Mouse (Mus musculus): ENCODE measurements at regions not wholly inside any gene's neighbourhood (a gene's known extent, or its start where the extent isn't known, plus 50 kb on each side); places are given as distances from the start of the nearest gene placed in this dataset.
A peak's percentile ranks its signal among the peaks of the same experiment; 100 is the strongest.

- no peak for DNase-seq (ENCODE audit: low spot score in 2 of 2)
These were observed 274.8 kb upstream of the Map3k7 start for GRCm38 (mm10) chr4:31689083-31689482.

GRCm38 (mm10) chr4:31697769-31698505, 266.0 kb upstream of the Map3k7 start:
- no peak for DNase-seq (ENCODE audit: low spot score in 2 of 2)

- DNase-seq (ENCODE audit: low spot score in 2 of 2), result no peak
These were observed 265.5 kb upstream of the Map3k7 start for GRCm38 (mm10) chr4:31698506-31698782.

GRCm38 (mm10) chr4:31699296-31699695, 264.6 kb upstream of the Map3k7 start:
- no peak for DNase-seq (ENCODE audit: low spot score in 2 of 2)

GRCm38 (mm10) chr4:31714054-31714651, 249.7 kb upstream of the Map3k7 start:
- DNase-seq (ENCODE audit: low spot score in 2 of 2), result no peak

- peak in 1 of 2 experiments; percentile 32 for DNase-seq (ENCODE audit: low spot score in 2 of 2)
These were observed 240.4 kb upstream of the Map3k7 start for GRCm38 (mm10) chr4:31723501-31723900.

GRCm38 (mm10) chr4:31724400-31724799, 239.5 kb upstream of the Map3k7 start:
- DNase-seq (ENCODE audit: low spot score in 2 of 2), result no peak

- DNase-seq (ENCODE audit: low spot score in 2 of 2), result no peak
These were observed 236.3 kb upstream of the Map3k7 start for GRCm38 (mm10) chr4:31727498-31728148.

GRCm38 (mm10) chr4:31728149-31728516, 235.8 kb upstream of the Map3k7 start:
- DNase-seq (ENCODE audit: low spot score in 2 of 2), result no peak

GRCm38 (mm10) chr4:31743776-31744175, 220.1 kb upstream of the Map3k7 start:
- no peak for DNase-seq (ENCODE audit: low spot score in 2 of 2)

- DNase-seq (ENCODE audit: low spot score in 2 of 2), result no peak
These were observed 219.5 kb upstream of the Map3k7 start for GRCm38 (mm10) chr4:31744431-31744830.

GRCm38 (mm10) chr4:31753677-31754312, 210.1 kb upstream of the Map3k7 start:
- no peak for DNase-seq (ENCODE audit: low spot score in 2 of 2)

GRCm38 (mm10) chr4:31757126-31757525, 206.8 kb upstream of the Map3k7 start:
- DNase-seq (ENCODE audit: low spot score in 2 of 2), result no peak

GRCm38 (mm10) chr4:31760116-31760515, 203.8 kb upstream of the Map3k7 start:
- no peak for DNase-seq (ENCODE audit: low spot score in 2 of 2)

- no peak for DNase-seq (ENCODE audit: low spot score in 2 of 2)
These were observed 201.7 kb upstream of the Map3k7 start for GRCm38 (mm10) chr4:31762199-31762598.

- DNase-seq (ENCODE audit: low spot score in 2 of 2), result no peak
These were observed 195.8 kb upstream of the Map3k7 start for GRCm38 (mm10) chr4:31768026-31768626.

GRCm38 (mm10) chr4:31769325-31769724, 194.6 kb upstream of the Map3k7 start:
- DNase-seq (ENCODE audit: low spot score in 2 of 2), result no peak

GRCm38 (mm10) chr4:31786284-31786683, 177.6 kb upstream of the Map3k7 start:
- DNase-seq (ENCODE audit: low spot score in 2 of 2), result no peak

GRCm38 (mm10) chr4:31817574-31818240, 146.2 kb upstream of the Map3k7 start:
- no peak for DNase-seq (ENCODE audit: low spot score in 2 of 2)

GRCm38 (mm10) chr4:31819521-31820259, 144.2 kb upstream of the Map3k7 start:
- DNase-seq (ENCODE audit: low spot score in 2 of 2), result peak in 1 of 2 experiments; percentile 12

Measured in gastrocnemius, postnatal 4 days (tissue).